Mouse (Mus musculus) neural tube, embryonic 14.5 days (tissue): ENCODE results near the gene Cracr2b. TPM values are rescaled to one million over a fixed set of nuclear protein-coding genes. Genes with fewer than 3 reads are reported as not detected.

ENCODE experiments used
- ATAC-seq: fragments of 200-750 bp; cut with Nextera tagmentation; 2 replicates; pipeline ENCODE4 v1.8.0; 2017; ENCODE audit warnings: low read depth, mild to moderate bottlenecking, moderate TSS enrichment, moderate library complexity
- H3K27ac ChIP-seq: fragments of 300-500 bp; sonication (generic); 2 replicates; pipeline ENCODE4 v1.5.1; 2014; ENCODE audit warnings: low read depth, mild to moderate bottlenecking, control low read depth, low read length, moderate library complexity, mixed read lengths
- H3K27me3 ChIP-seq: fragments of 300-500 bp; sonication (generic); 2 replicates; pipeline ENCODE4 v1.6.1; 2014; ENCODE audit warnings: low read length; ENCODE audit not compliant: control insufficient read depth, insufficient read depth
- H3K36me3 ChIP-seq: fragments of 300-500 bp; sonication (generic); 2 replicates; pipeline ENCODE4 v1.6.1; 2014; ENCODE audit warnings: low read length, mixed read lengths; ENCODE audit not compliant: control insufficient read depth, insufficient read depth
- H3K4me1 ChIP-seq: fragments of 300-500 bp; sonication (generic); 2 replicates; pipeline ENCODE4 v1.6.1; 2014; ENCODE audit warnings: low read length; ENCODE audit not compliant: control insufficient read depth, insufficient read depth
- H3K4me2 ChIP-seq: fragments of 300-500 bp; sonication (generic); 2 replicates; pipeline ENCODE4 v1.6.1; 2014; ENCODE audit warnings: mild to moderate bottlenecking, low read depth, low read length, control low read depth
- H3K4me3 ChIP-seq: fragments of 300-500 bp; sonication (generic); 2 replicates; pipeline ENCODE4 v1.5.1; 2014; ENCODE audit warnings: low read depth, low read length, control low read depth, mixed read lengths
- H3K9ac ChIP-seq: fragments of 300-500 bp; sonication (generic); replicated peaks from 2 replicates; pipeline ENCODE4 v1.6.1; 2014; ENCODE audit warnings: low read depth, mild to moderate bottlenecking, control low read depth, low read length, mixed read lengths
- H3K9me3 ChIP-seq: fragments of 300-500 bp; sonication (generic); 2 replicates; pipeline ENCODE4 v1.6.1; 2016; ENCODE audit warnings: low read length; ENCODE audit not compliant: control insufficient read depth
- WGBS: fragments of 180-500 bp; shearing (Covaris S2); extraction: QIAGEN DNeasy Blood & Tissue Kit; methylation state at CpG from one replicate; pipeline ENCODE4 v1.1.7; 2014; 5-methylcytosine and 5-hydroxymethylcytosine counted together
- polyA plus RNA-seq: library from polyadenylated mRNA; unstranded; fragments of >200 nt; fragmentation: Nextera tagmentation; extraction: Ambion mirVana; gene quantifications from 2 replicates; pipeline ENCODE4 v1.2.1, GENCODE M21; 2014

Gene Cracr2b
- polyA plus RNA-seq, 1 experiment from 2014 or later = 3.6 TPM

DNA sequence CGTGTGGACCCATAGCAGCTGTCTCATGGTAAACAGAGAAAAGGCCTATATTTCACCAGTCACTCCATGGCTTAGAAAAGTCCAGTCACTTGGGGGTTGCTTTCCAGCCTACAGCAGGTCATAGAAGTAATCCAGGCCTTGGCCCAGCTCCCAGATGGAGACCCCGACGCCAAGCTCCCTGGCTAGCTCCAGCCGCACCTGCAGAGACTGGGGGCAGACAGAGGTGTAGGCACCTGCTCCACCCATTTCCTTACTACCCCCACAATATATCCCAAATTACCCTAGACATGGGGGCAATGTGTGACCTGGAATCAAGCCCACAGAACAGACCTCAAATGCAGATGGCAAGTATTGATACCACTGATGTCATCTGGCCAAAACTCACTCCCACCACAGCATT is 35.0 kb downstream of the Cracr2b start:
- H3K27ac ChIP-seq = no peak overlapping the region
- no peak overlapping the region for H3K9ac ChIP-seq
- WGBS = 87% methylated on average over 4 of the region's 4 CpGs
- H3K4me2 ChIP-seq = no peak overlapping the region
- H3K27me3 ChIP-seq = no peaks in the 10 kb centered on the region
- H3K4me3 ChIP-seq = no peak overlapping the region
- no peaks in the 10 kb centered on the region for H3K4me1 ChIP-seq
- peaks cover 7% of the 10 kb centered on the region; the same call in 1 of the 2 replicates for H3K36me3 ChIP-seq
- no peak for ATAC-seq
- no peaks in the 10 kb centered on the region for H3K9me3 ChIP-seq

GRCm38 (mm10) chr7:141497600-141497999 is 36.7 kb downstream of the Cracr2b start:
- Histone ChIP-seq H3K4me3 (no peak overlapping the region), H3K9ac (no peak overlapping the region), H3K27me3 (no peaks in the 10 kb centered on the region), H3K4me1 (no peaks in the 10 kb centered on the region), H3K27ac (no peak overlapping the region), H3K36me3 (peaks cover 15% of the 10 kb centered on the region), H3K4me2 (no peak overlapping the region), H3K9me3 (no peaks in the 10 kb centered on the region)
- no peak for ATAC-seq
- 91% methylated on average over 3 of the region's 3 CpGs for WGBS

DNA sequence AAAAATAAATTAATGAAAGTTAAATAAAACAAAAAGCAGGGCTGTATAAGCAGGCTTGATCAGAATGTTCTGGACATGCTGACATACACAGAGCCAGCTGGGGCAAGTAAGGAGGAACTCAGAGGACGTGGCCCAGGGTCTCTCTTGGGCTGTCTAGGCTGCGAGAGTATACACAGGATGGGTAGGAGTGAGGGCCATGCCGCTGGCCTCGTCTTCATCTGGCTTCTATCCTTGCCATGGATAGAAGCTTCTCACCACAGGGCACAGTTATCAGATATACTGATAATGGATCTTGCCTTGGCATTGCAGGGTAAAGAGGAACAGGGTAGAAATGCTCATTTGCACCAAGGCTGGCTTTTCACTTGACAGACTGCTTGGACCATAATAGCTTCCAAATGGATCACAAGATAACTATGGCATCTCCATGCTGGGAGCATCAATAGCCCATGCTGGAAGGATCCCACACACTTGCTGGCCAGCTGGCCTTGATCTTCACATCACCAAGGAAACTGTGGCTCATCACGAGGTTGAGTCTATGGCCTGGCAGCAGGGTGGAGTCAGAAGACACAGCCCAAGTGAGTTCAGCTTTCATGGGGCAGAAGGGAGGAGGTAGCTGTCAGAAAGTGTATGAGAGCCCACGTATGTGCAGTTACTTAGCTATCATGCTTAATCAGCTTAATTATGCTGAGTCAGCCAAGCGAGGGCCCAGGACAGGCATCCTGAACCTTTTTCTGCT is 41.1 kb downstream of the Cracr2b start:
- Histone ChIP-seq H3K27me3 (no peaks in the 10 kb centered on the region), H3K36me3 (peaks cover 18% of the 10 kb centered on the region), H3K4me2 (no peak overlapping the region), H3K9ac (no peak overlapping the region), H3K4me3 (no peak overlapping the region), H3K27ac (no peak overlapping the region), H3K4me1 (no peaks in the 10 kb centered on the region), H3K9me3 (no peaks in the 10 kb centered on the region)
- 94% methylated on average over 7 of the region's 7 CpGs for WGBS
- ATAC-seq = no peak

- Histone ChIP-seq H3K4me1 (no peaks in the 10 kb centered on the region), H3K4me2 (no peak overlapping the region), H3K36me3 (peaks cover 18% of the 10 kb centered on the region), H3K9me3 (no peaks in the 10 kb centered on the region), H3K9ac (no peak overlapping the region), H3K27me3 (no peaks in the 10 kb centered on the region), H3K27ac (no peak overlapping the region), H3K4me3 (no peak overlapping the region)
- no peak for ATAC-seq
- 90% methylated on average over 5 of the region's 5 CpGs for WGBS
These were observed 41.6 kb downstream of the Cracr2b start for GRCm38 (mm10) chr7:141502556-141502905.

DNA sequence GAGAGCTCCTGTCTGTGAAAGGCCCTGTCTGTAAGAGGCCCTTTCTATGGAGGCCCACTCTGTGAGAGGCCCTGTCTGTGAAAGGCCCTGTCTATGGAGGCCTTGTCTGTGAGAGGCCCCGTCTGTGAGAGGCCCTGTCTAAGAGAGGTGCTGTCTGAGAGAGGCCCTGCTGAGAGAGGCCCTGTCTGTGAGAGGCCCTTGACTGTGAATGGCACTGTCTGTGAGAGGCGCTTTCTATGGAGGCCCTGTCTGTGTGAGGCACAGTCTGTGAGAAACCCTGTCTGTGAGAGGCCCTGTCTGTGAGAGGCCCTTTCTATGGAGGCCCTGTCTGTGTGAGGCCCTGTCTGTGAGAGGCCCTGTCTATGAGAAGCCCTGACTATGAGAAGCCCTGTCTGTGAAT is 45.4 kb downstream of the Cracr2b start:
- Histone ChIP-seq H3K9me3 (no peaks in the 10 kb centered on the region), H3K9ac (no peak overlapping the region), H3K27ac (no peak overlapping the region), H3K4me3 (no peak overlapping the region), H3K36me3 (peaks cover 15% of the 10 kb centered on the region), H3K4me1 (no peaks in the 10 kb centered on the region), H3K27me3 (no peaks in the 10 kb centered on the region), H3K4me2 (no peak overlapping the region)
- ATAC-seq = no peak
- 83% methylated on average over 2 of the region's 2 CpGs for WGBS

- no peak overlapping the region for H3K27ac ChIP-seq
- ATAC-seq = no peak
These were observed 47.3 kb downstream of the Cracr2b start for GRCm38 (mm10) chr7:141508160-141508559.

GRCm38 (mm10) chr7:141510196-141510595 is 49.3 kb downstream of the Cracr2b start:
- WGBS = 96% methylated on average over 5 of the region's 5 CpGs
- ATAC-seq = no peak
- Histone ChIP-seq H3K36me3 (peaks cover 4% of the 10 kb centered on the region; the same call in 1 of the 2 replicates), H3K4me3 (no peak overlapping the region), H3K27ac (no peak overlapping the region), H3K4me1 (no peaks in the 10 kb centered on the region), H3K27me3 (no peaks in the 10 kb centered on the region), H3K9me3 (no peaks in the 10 kb centered on the region), H3K9ac (no peak overlapping the region), H3K4me2 (no peak overlapping the region)

More at GRCm38 (mm10) chr7:141508160-141508559, 47.3 kb downstream of the Cracr2b start:
- Histone ChIP-seq H3K4me2 (no peak overlapping the region), H3K9me3 (no peaks in the 10 kb centered on the region), H3K27me3 (no peaks in the 10 kb centered on the region), H3K9ac (no peak overlapping the region), H3K36me3 (peaks cover 4% of the 10 kb centered on the region; the same call in 1 of the 2 replicates), H3K4me1 (no peaks in the 10 kb centered on the region), H3K4me3 (no peak overlapping the region)

GRCm38 (mm10) chr7:141510681-141511191 is 49.8 kb downstream of the Cracr2b start:
- Histone ChIP-seq H3K27ac (no peak overlapping the region), H3K9ac (no peak overlapping the region), H3K4me1 (no peaks in the 10 kb centered on the region), H3K4me3 (no peak overlapping the region), H3K9me3 (no peaks in the 10 kb centered on the region), H3K27me3 (no peaks in the 10 kb centered on the region), H3K4me2 (no peak overlapping the region), H3K36me3 (peaks cover 4% of the 10 kb centered on the region; the same call in 1 of the 2 replicates)
- 76% methylated on average over 8 of the region's 8 CpGs for WGBS
- ATAC-seq = no peak
